Mouse (Mus musculus) ES-E14 (cell line): ENCODE data around the gene Nkain4. TPM values are rescaled to one million over a fixed set of nuclear protein-coding genes. Genes with fewer than 3 reads are reported as not detected.

Experiments
- DNase-seq: peaks from one replicate; pipeline ENCODE4 v3.0.0-alpha.2; 2013; ENCODE audit warnings: low read depth, low spot score
- H3K27ac ChIP-seq: 2 replicates; pipeline ENCODE4 v1.5.1; 2012; ENCODE audit warnings: low read depth, mild to moderate bottlenecking, low read length, moderate library complexity, mixed read lengths; ENCODE audit not compliant: poor library complexity, insufficient read depth, severe bottlenecking
- H3K36me3 ChIP-seq: 2 replicates; pipeline ENCODE4 v1.6.1; 2012; ENCODE audit warnings: mild to moderate bottlenecking, low read length, moderate library complexity, mixed read lengths; ENCODE audit not compliant: control insufficient read depth, poor library complexity, insufficient read depth, severe bottlenecking
- H3K4me1 ChIP-seq, 2 experiments: fragments of 150-350 bp in 1 of 2; sonication (generic) in 1 of 2; 2 replicates each; pipeline ENCODE4 v1.6.1; 2012; ENCODE audit warnings: low read length in 2 of 2, mild to moderate bottlenecking in 1 of 2, mixed read lengths in 1 of 2; ENCODE audit not compliant: control insufficient read depth in 2 of 2, insufficient read depth in 2 of 2, poor library complexity in 1 of 2
- H3K4me3 ChIP-seq, 2 experiments: fragments of 150-350 bp in 1 of 2; sonication (generic) in 1 of 2; 2 replicates each; pipeline ENCODE4 v1.5.1; 2012; ENCODE audit warnings: low read length in 2 of 2, low read depth in 1 of 2, mild to moderate bottlenecking in 1 of 2, mixed read lengths in 1 of 2; ENCODE audit not compliant: insufficient read depth in 1 of 2, poor library complexity in 1 of 2, severe bottlenecking in 1 of 2
- H3K9ac ChIP-seq: 2 replicates; pipeline ENCODE4 v1.6.1; 2012; ENCODE audit warnings: low read depth, mild to moderate bottlenecking, low read length, mixed read lengths; ENCODE audit not compliant: poor library complexity, insufficient read depth, severe bottlenecking
- H3K9me3 ChIP-seq: fragments of 150-350 bp; sonication (generic); 2 replicates; pipeline ENCODE4 v1.6.1; 2012; ENCODE audit warnings: low read depth, mild to moderate bottlenecking, low read length; ENCODE audit not compliant: control insufficient read depth, insufficient read depth
- CHD2 ChIP-seq: IDR thresholded peaks from 2 replicates; pipeline ENCODE4 v1.6.1; 2014; ENCODE audit warnings: mild to moderate bottlenecking, low read depth, low read length, inconsistent platforms
- HCFC1 ChIP-seq: IDR thresholded peaks from 2 replicates; pipeline ENCODE4 v1.6.1; 2012; ENCODE audit warnings: low read length, inconsistent platforms, borderline replicate concordance; ENCODE audit not compliant: insufficient read depth
- MAFK ChIP-seq: IDR thresholded peaks from 2 replicates; pipeline ENCODE4 v1.6.1; 2014; ENCODE audit warnings: mild to moderate bottlenecking, low read depth, low read length, inconsistent platforms; ENCODE audit not compliant: insufficient read depth
- ZC3H11A ChIP-seq: IDR thresholded peaks from 2 replicates; pipeline ENCODE4 v1.6.1; 2012; ENCODE audit warnings: low read depth, mild to moderate bottlenecking, inconsistent platforms, low read length, borderline replicate concordance
- ZNF384 ChIP-seq: IDR thresholded peaks from 2 replicates; pipeline ENCODE4 v1.6.1; 2012; ENCODE audit warnings: low read depth, low read length, inconsistent platforms
- in situ Hi-C, 2 experiments: fragments of 600-800 bp; cut with MboI; formaldehyde crosslinking; loops; one replicate each; pipeline ENCODE4 v1.15.1; 2025; ENCODE audit warnings: low sequenced_read_pairs in 2 of 2, inconsistent platforms in 1 of 2; ENCODE audit not compliant: unreplicated experiment in 2 of 2
- total RNA-seq: library from RNA; depleted of rRNA; stranded (reverse); fragments of 300-350 nt; gene quantifications from 2 replicates; pipeline ENCODE4 v1.2.3, GENCODE M21; 2012

Nkain4 gene
- total RNA-seq, 1 experiment = 7.8 TPM

- H3K36me3 ChIP-seq = no peaks in the 10 kb centered on the region
- TF ChIP-seq ZC3H11A = no peak
- no peak for TF ChIP-seq HCFC1
- TF ChIP-seq CHD2 = no peak
- TF ChIP-seq MAFK = no peak
- no peak for TF ChIP-seq ZNF384
- no peak overlapping the region for H3K27ac ChIP-seq
- no peak overlapping the region for H3K4me3 ChIP-seq
- H3K9me3 ChIP-seq = no peaks in the 10 kb centered on the region
- peaks cover 0 to 4% of the 10 kb centered on the region in 2 experiments; a peak in 1 of 4 replicates for H3K4me1 ChIP-seq
- no peak for DNase-seq
- in situ Hi-C loops = loop anchor here (10.0 kb wide), 1 partner anchor 93 kb away; no protein-coding TSS in a partner anchor
- H3K9ac ChIP-seq = no peak overlapping the region
These were observed 56.6 kb downstream of the Nkain4 start for GRCm38 (mm10) chr2:180897857-180898256.

- no peak for DNase-seq
- Histone ChIP-seq H3K4me1 (peaks cover 0 to 4% of the 10 kb centered on the region in 2 experiments; a peak in 1 of 4 replicates), H3K9me3 (no peaks in the 10 kb centered on the region)
These were observed 57.5 kb downstream of the Nkain4 start for GRCm38 (mm10) chr2:180896819-180897625.

GRCm38 (mm10) chr2:180895837-180896525 is 58.5 kb downstream of the Nkain4 start:
- H3K9ac ChIP-seq = no peak overlapping the region
- no peak for TF ChIP-seq HCFC1
- TF ChIP-seq ZC3H11A = no peak
- H3K4me3 ChIP-seq = no peak overlapping the region
- in situ Hi-C loops = loop anchor here (10.0 kb wide), 1 partner anchor 91 kb away; no protein-coding TSS in a partner anchor
- no peak overlapping the region for H3K27ac ChIP-seq
- H3K36me3 ChIP-seq = no peaks in the 10 kb centered on the region
- no peaks in the 10 kb centered on the region for H3K9me3 ChIP-seq
- no peak for DNase-seq
- peaks cover 0 to 8% of the 10 kb centered on the region in 2 experiments; a peak in 2 of 4 replicates for H3K4me1 ChIP-seq

More at GRCm38 (mm10) chr2:180896819-180897625, 57.5 kb downstream of the Nkain4 start:
- Histone ChIP-seq H3K36me3 (no peaks in the 10 kb centered on the region), H3K4me3 (no peak overlapping the region), H3K27ac (no peak overlapping the region), H3K9ac (no peak overlapping the region)
- in situ Hi-C loops = loop anchor here (10.0 kb wide), 1 partner anchor 92 kb away; no protein-coding TSS in a partner anchor
- TF ChIP-seq ZC3H11A (no peak), HCFC1 (no peak), MAFK (no peak), CHD2 (no peak), ZNF384 (no peak)

- H3K4me1 ChIP-seq = peaks cover 2 to 8% of the 10 kb centered on the region in 2 experiments; a peak in 3 of 4 replicates
- in situ Hi-C loops = loop anchor here (10.0 kb wide), 1 partner anchor 91 kb away; no protein-coding TSS in a partner anchor
- no peaks in the 10 kb centered on the region for H3K36me3 ChIP-seq
- H3K4me3 ChIP-seq = no peak overlapping the region
- TF ChIP-seq HCFC1 (no peak), CHD2 (no peak), ZC3H11A (no peak), ZNF384 (no peak), MAFK (no peak)
- no peak overlapping the region for H3K27ac ChIP-seq
- no peak for DNase-seq
- H3K9me3 ChIP-seq = no peaks in the 10 kb centered on the region
- H3K9ac ChIP-seq = no peak overlapping the region
These were observed 59.2 kb downstream of the Nkain4 start for GRCm38 (mm10) chr2:180895321-180895720.
